Mouse (Mus musculus) urinary bladder, adult 18-20 months (tissue): ENCODE data around the gene Slc6a11.

Experiments used
- DNase-seq, 2 experiments: peaks; one replicate each; pipeline ENCODE4 v3.0.0; 2022; ENCODE audit warnings: low spot score in 2 of 2, mixed read lengths in 2 of 2

Slc6a11 gene

GRCm38 (mm10) chr6:114264426-114264825 is 133.4 kb downstream of the Slc6a11 start:
- DNase-seq = no peak

GRCm38 (mm10) chr6:114266273-114266672 is 135.2 kb downstream of the Slc6a11 start:
- DNase-seq = no peak

GRCm38 (mm10) chr6:114267979-114268378 is 136.9 kb downstream of the Slc6a11 start:
- no peak for DNase-seq

- DNase-seq = no peak
Observed at GRCm38 (mm10) chr6:114269589-114269988, 138.5 kb downstream of the Slc6a11 start.

GRCm38 (mm10) chr6:114270799-114271198 is 139.8 kb downstream of the Slc6a11 start:
- no peak for DNase-seq

- DNase-seq = no peak
Observed at GRCm38 (mm10) chr6:114272279-114272678, 141.2 kb downstream of the Slc6a11 start.

GRCm38 (mm10) chr6:114273997-114274728 is 143.1 kb downstream of the Slc6a11 start:
- DNase-seq = no peak

- DNase-seq = no peak
Observed at GRCm38 (mm10) chr6:114275800-114276199, 144.8 kb downstream of the Slc6a11 start.

- peak; percentile 23 to 42 for DNase-seq
Observed at GRCm38 (mm10) chr6:114282469-114283277, 151.6 kb downstream of the Slc6a11 start, which contains the start of gene Slc6a1. TSS of gene Slc6a1 (plus strand) at chr6:114282635.

- no peak for DNase-seq
Observed at GRCm38 (mm10) chr6:114283278-114283770, 152.3 kb downstream of the Slc6a11 start.

- DNase-seq = no peak
Observed at GRCm38 (mm10) chr6:114283927-114284703, 153.1 kb downstream of the Slc6a11 start.

GRCm38 (mm10) chr6:114285424-114285823 is 154.4 kb downstream of the Slc6a11 start:
- no peak for DNase-seq

- no peak for DNase-seq
Observed at GRCm38 (mm10) chr6:114289106-114289505, 158.1 kb downstream of the Slc6a11 start.

GRCm38 (mm10) chr6:114290184-114290583 is 159.1 kb downstream of the Slc6a11 start:
- no peak for DNase-seq

- no peak for DNase-seq
Observed at GRCm38 (mm10) chr6:114290929-114291328, 159.9 kb downstream of the Slc6a11 start.

GRCm38 (mm10) chr6:114291396-114291795 is 160.4 kb downstream of the Slc6a11 start:
- DNase-seq = no peak

GRCm38 (mm10) chr6:114293511-114293910 is 162.5 kb downstream of the Slc6a11 start:
- no peak for DNase-seq

- DNase-seq = no peak
Observed at GRCm38 (mm10) chr6:114295086-114295485, 164.0 kb downstream of the Slc6a11 start.

GRCm38 (mm10) chr6:114297260-114298002 is 166.4 kb downstream of the Slc6a11 start:
- no peak for DNase-seq
